Mouse (Mus musculus) CD4-positive helper T cell, adult 2 months (primary cell): ENCODE measurements around the gene Slc6a2.

ENCODE experiments used
- DNase-seq: peaks from one replicate; pipeline ENCODE4 v3.0.0-alpha.2; 2012; ENCODE audit warnings: low read depth, missing footprints, low spot score

Gene Slc6a2

DNA sequence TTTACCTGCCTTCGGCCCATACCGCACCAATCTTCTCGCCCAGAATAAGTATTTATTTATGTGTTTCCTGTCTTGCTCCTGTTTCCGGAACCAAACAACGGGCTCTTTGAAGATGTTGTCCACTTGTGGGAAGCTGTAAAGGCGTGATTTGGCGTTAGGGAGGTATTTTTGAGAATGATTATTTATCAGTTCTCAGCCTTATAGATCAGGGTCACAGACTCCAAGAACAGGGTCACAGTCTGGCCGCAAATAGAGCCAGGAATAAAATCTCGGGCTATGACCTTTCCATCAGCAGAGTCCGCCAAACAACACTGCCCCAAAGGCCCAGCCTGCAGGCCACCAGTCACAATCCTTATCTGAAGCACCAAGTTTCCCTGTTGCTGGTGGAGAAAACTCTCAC, at the start of gene Slc6a2:
Gene Slc6a2, plus strand, starts transcription at position 301 of the 400 bp plus-strand sequence.
- no peak for DNase-seq

DNA sequence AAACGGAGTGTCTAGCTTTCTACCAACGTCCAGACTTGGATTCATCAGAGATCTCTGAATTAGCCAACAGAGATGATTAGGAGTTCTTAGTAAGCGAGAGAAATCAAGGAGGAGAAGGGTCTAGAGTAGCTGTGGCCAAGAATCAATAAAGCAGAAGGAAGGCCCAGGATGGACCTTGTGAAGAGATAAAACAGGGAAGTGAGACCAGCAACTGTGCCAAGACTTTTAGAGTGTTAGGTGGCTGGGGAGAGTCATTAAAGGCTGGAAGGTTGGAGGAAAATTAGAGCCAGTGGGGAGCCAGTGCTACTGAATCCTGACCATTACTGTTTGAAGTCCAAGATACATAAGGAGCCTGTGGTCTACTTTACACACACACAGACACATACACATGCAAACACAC, 48.4 kb upstream of the Slc6a2 start:
- DNase-seq: no peak

DNA sequence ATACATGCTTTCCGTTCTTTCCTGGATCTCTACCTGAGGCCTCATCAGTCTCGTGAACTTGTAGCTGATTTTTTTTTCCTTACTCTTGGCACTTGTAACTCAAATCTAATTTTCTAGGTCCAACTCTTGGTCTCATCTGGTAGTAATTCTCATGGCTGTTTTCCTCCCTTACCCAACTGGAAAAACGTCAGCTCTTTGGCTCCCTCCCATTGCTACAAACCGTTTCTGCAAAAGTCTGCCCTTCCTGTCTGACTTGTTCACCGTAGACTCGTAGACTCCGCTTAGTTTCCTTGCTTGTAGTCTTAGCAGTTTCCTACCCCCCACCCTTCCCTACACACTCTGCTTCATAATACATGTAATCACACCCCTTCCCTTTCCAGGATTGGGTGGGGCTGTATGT, 46.5 kb upstream of the Slc6a2 start:
- DNase-seq: no peak

DNA sequence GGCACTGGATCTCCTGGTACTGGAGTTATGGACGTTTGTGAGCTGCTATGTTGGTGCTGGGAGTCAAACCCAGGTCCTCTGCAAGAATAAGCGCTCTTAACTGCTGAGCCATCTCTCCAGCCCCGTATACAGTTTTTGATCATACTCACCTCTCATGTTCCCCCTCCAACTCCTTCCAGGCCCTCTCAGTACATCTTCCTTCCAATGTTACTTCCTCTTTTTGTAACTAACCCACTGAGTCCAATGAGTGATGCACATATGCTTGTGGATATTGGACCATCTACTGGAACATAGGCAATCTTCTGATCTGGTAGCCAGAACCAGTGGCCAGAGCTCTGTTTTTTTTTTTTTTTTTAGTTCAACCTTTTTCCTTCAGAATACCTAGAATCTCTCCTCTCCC, 43.8 kb upstream of the Slc6a2 start:
- no peak for DNase-seq

DNA sequence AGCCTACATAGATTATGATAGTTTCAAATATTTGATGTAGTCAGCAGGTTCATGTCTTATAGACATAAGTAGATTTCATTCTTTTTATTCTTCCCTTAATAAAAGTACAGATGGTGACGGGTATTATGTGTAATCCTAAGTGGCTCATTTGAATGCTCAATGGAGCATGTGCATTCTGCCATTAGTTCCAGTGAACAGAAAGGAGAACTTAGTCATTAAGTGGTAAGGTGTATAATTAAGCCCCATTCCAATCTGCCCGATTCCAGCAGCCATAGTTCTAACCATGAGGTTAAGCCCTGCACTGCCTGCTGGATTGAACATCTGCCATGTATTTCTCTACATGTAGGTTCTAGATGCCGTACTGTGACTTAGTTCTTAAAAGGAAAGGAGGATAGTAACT, 38.1 kb upstream of the Slc6a2 start:
- no peak for DNase-seq

DNA sequence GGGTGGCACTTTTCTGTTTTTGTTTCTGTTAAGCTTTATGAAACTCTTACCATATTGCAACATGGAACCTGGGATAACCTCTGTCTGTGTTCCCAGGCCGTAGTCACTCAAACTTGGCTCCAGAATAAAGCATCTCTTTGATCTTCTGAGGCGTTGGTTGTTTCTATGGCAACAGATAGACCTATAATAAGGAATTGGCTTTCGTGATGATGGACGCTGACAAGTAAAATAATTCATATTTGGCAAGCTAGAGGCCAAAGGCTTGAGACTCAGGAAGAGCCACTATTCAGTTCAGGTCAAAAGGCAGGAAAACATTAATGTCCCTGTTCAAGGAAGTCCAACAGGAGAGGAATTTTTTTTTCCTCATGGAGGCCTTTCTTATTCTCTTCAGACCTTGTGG, 30.9 kb upstream of the Slc6a2 start:
- DNase-seq: no peak

DNA sequence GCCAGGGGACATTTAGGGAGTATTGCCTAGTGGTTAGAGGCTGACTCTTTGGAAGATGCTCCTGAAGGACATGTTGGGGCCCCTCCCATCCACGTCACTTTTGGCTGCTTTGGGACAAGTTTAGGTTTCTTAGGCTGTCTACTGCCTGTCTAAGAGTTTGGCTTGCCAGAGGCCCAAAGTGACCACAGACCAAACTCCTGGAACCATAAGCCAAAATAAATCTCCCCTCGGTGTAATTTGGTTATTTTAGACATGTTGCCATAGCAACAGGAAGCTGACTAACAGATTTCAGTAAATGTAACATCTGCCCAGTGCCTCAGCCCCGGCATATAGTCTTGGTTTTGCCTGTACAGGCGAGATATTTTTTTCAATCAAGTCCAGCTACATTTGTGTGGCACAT, 21.8 kb upstream of the Slc6a2 start:
- DNase-seq: no peak

DNA sequence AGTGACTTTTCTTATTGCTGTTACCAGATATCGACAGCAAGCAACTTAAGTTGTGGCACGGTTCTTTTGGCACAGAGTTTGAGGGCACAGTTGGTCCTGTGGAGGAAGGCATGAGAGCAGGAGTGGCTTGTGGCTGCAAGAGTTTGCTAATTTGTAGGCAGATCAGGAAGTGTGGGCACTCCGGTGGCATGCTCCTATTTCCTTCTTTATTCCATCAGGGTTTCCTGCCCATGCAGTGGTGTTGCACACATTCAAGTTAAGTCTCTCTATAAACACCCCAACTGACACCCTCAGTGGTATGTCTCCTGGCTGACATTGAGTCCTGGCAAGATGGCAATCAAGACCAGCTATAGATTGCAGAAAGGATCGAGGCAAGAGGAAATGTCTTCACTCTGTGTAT, 10.8 kb upstream of the Slc6a2 start:
- DNase-seq: no peak

DNA sequence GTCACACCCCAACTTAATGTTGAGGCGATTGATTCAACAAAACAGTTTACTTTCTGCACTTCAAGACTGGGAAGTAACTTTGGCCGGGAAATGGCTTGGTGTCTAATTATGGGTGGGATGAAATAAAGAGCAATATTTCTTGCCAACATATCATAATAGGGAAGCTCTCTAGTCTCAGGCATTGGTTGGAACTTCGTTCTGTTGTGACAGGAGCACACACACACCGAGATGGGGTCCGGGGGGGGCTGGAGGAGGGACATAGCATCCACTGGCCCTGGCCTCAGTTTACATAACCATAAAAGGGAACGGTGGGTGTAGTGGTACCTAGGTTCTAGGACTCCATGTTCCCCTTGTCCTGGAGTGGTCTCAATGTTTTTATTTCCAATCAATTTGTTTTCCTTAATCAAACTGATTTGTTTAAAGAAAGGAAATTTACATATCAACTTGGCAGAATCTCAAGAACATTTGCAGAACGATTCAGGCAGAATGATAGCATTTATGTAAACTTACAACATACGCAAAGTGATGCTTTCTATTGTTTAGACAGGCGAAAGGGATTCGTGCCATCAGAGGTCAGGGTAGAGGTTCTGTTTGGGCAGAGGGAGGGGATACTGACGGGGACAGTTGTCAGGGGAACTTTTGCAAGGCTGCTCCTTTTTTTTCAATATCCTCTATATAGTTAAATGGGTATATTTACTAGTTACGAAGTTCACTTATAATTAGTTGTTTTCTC, 9.1 kb upstream of the Slc6a2 start:
- DNase-seq: no peak

DNA sequence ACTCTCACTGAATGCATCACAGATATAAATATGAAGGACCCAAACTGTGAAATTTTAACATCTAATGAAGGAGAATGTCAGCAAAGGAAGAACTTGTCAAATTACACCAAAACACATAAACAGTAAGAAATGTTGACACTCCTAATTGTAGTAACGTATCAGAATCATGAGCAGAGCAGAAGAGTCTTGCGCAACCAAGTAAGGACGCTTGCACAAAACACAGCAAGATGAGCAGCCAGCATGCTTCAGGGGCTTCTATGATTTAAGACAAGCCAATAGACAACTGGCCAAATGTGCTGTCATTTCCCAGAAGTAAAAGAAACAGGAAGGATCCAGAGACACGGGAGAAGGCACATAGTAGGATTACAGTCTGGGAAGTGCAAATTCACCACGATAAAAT, 5.8 kb upstream of the Slc6a2 start:
- DNase-seq: no peak

DNA sequence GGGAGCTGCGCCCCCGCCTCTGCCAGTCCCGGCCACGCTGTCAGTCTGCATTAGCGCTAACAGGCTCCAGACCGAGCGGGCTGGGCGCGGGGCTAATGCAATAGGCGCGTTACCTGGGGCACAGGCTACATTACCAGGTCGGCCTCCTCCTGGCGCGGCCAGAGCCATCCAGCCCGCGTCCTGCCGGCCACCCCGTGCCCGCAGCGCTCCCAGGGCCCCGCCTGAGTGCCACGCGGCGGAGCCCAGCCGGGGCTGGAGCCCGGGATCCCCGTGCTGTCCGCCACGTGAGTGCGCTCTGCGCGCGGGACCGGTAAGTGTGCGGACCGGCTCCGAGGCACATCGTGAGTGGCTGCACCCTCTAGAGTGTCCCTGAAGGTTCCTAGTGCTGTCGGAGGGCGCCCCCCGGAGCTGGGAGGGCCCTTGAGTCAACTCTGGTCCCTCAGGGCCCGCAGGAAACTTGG, 602 bp downstream of the Slc6a2 start:
- no peak for DNase-seq

DNA sequence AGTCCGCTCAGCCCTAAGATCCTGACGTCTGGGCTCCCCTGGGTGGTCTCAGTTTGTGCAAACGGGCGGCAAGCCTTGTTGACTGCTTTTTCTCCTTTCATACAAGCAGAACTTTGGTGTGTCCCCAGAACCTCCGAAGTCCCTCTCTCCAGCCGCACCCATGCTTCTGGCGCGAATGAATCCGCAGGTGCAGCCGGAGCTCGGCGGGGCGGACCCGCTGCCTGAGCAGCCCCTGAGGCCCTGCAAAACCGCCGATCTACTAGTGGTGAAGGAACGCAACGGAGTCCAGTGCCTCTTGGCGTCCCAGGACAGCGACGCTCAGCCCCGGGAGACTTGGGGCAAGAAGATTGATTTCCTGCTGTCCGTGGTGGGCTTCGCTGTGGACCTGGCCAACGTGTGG, 1.2 kb downstream of the Slc6a2 start:
- no peak for DNase-seq

DNA sequence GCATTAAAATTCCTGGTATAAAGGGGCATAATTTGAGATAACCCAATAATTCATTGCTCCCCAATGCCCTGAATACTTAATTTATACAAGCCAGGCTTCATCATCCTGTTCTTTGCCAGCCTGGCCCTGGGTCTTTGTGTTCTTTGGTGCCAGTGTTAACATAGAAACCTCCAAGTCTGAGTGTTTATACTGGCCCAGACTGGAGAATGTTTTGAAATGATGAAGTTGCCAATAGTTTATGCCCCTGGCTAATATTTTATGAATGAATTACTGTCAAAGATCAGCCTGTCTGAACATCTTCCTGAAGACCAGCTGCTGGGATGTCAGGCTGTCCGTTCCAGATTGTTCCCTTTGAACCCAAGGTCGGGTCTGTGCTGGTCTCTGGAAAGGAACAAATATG, 4.7 kb downstream of the Slc6a2 start:
- no peak for DNase-seq

DNA sequence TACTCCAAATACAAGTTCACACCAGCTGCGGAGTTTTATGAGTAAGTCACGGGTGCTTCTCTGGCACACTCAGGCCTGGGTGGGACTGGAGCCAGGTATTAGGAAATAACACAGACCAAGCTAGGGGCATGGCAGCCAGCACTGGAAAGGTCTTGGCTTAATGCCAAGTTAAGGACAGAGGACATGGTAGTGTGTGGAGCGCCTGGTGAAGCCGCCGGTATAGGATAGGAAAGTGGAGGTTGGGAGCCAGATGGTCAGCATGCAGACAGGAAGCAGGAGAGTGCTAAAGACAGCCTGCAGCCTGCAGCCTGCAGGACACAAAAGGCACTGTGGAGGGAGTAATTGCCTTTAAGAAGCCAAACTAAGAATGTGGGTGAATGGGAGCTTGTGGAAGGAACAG, 13.1 kb downstream of the Slc6a2 start:
- no peak for DNase-seq

DNA sequence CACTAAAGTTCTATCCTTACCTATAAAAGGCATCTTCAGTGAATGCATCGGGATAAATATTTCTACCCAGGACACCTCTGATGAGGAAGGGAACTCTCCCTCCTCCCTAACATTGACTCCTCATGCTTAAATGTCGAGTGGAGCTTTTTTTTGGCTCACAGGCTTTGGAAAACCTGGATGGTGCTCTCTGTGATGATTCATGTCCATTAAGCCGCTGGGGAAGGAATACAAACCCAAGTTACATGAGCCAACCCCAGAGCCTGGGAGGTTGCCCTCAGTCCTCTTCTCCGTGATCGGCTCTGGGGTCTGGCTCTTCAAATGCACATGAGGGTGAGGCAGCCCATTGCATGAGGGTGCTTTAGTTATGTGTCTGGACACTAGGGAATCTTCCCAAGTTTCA, 16.8 kb downstream of the Slc6a2 start:
- no peak for DNase-seq

DNA sequence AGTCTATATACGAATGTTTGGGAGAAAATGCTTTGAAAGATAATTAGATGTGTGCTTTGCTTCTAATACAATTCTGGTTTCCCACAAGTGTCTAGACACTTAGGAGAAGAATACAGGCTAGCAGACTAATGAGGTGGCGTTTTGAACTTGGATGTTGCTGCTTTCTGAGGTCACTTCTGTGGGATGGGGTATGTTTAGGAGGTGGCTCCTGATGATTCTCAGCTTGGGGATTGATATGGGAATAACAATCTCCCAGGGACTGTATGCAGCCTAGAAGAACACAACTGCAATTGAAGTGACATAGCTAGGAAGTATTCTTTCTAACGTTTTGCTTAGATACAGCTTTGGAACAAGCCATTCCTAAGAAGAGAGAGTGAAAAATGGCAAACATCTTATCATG, 22.6 kb downstream of the Slc6a2 start:
- no peak for DNase-seq

DNA sequence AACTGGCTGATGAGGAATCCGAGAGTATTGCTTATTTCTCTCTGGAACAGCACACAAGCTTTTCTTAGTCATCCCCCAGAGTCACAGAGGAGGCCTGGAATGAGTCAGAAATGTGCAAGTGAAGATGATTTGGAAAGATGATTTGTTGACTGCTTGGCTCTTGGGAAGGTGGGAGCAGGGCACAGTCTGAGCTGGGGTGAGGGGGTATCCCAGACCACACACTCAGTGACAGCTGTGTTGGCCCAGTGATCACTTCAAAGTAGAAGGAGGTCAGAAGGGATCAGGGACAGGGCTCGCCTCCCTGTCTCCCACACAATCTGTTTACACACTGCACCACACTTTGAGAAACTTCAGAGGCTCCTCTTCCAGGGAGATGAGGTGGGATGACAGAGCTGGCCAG, 24.5 kb downstream of the Slc6a2 start:
- no peak for DNase-seq

DNA sequence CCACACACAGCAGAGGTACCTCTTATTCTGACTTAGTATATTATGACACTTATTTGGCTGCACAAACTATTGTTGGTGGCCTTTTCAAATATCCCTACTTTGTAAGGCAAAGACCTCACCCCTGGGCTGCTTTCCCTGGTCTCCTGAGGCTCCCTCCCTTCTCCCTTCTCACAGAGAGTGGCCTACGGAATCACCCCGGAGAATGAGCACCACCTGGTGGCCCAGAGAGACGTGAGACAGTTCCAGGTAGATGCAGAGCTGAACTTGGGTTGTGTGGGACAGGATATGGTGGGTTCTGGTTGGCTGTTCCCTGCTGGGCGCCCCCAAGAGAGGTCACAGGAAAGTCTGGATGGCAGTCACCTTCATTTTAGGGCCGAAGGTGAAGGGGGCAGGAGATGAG, 37.0 kb downstream of the Slc6a2 start:
- no peak for DNase-seq

DNA sequence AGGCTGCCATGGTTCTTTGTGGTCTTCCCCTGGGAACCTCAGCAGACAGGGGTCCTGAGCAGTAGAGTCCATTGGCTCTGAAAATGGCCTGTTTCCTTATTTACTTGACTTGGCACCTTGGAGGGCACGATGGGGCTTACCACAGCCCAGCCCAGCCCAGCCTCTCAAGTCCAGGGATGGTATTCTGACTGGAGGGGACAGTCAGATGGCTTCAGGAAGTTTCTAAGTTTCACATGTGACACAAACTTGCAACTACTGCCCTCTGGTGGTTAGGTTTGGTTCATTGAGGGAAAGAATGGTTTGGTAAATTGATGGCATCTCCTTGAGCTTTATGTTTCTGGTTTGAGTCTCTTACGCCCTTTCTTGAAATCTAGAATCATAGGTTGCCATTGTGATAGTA, 38.7 kb downstream of the Slc6a2 start:
- DNase-seq: no peak

DNA sequence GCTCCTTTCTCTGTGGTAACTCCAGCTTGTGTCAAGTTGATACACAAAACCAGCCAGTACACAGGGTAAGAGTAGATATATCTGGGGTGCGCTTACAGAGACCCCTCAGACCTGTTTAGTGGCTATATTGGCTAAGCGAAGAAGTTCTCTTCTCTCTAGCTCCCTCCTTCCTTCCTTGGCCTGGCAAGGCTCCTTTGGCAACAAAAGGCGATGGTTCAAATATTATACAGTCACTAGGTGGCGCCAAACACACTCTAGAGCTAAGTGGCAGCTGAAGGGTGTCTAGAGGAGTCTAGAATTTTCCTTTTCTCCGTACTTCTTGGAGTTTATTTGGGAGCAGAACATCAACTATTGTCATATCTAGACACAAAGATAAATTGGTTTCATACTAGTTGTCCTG, 50.4 kb downstream of the Slc6a2 start:
- DNase-seq: peak; percentile 6

DNA sequence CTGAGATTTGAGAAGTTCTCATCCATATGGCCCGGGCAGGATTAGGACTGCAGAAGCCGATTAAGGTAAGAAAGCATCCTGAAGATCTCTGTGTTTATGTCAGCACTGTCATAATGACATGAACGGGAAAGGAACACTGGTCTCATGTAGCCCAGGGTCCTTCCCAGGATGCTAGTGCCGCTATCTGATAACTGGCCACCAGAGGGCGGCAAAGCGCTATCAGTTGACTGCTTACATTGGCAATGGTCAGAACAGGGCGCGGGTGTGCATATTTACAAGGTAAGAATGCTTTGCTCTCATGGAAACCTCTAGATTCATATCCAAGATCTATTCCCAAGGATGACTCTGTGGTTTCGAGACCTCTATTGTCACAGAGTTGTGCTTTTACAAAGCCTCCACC, 51.6 kb downstream of the Slc6a2 start:
- DNase-seq: peak; percentile 18

DNA sequence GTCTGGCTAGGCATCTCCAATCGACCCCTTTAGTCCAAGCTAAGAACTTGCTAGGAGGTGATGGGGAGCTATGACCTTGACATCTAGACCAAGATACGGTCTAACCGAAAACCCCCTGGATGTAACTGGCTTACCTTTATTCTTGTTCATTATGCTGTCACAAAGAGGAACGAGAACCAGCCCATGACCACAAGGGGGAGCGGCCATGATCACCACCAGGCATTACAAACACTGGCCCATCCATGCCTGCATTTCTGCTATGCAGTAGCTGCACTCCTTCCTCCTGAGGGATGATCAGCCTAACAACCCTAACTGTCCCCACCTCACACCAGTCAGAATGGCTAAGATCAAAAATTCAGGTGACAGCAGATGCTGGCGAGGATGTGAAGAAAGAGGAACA, 52.3 kb downstream of the Slc6a2 start:
- no peak for DNase-seq

DNA sequence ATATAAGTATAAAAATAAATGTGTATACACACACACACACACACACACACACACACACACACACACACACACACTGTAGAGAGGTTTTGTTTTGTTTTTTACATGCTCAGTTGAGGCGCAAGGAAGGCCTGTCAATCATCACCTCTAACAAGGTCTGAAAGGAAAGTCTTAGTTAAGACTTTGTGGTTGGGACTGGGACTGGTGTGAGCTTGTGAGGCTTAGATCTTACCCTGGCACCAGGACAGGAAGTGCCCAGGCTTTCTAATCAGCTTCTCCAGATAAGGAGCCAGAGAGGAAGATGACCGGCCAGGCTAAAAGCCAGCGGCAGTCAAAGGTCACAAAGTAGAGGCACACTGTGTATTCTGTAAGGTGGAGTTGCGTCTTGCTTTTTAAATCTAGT, 54.4 kb downstream of the Slc6a2 start:
- no peak for DNase-seq

DNA sequence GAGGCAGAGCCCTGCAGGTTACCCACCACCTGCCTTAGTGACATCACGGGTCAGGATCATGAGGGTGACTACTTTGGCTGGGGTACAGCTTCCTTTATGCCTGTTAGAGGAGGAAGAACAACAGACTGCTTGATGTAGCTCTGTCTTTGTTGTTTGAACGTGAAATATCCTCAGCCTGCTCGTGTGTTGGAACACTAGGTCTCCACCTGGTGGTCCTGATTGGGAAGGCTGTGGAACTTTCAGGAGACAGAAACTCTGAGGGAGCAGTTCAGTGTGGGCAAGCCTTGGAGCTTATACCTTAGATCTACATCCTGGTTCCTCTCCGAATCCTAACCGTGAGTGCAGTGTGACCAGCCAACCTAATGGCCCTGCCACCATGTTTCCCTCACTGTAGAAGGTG, 61.9 kb downstream of the Slc6a2 start:
- DNase-seq: no peak
